Mouse (Mus musculus): ENCODE measurements around the gene Col8a2.
A peak's percentile ranks its signal among the peaks of the same experiment; 100 is the strongest.

The Col8a2 gene

DNA sequence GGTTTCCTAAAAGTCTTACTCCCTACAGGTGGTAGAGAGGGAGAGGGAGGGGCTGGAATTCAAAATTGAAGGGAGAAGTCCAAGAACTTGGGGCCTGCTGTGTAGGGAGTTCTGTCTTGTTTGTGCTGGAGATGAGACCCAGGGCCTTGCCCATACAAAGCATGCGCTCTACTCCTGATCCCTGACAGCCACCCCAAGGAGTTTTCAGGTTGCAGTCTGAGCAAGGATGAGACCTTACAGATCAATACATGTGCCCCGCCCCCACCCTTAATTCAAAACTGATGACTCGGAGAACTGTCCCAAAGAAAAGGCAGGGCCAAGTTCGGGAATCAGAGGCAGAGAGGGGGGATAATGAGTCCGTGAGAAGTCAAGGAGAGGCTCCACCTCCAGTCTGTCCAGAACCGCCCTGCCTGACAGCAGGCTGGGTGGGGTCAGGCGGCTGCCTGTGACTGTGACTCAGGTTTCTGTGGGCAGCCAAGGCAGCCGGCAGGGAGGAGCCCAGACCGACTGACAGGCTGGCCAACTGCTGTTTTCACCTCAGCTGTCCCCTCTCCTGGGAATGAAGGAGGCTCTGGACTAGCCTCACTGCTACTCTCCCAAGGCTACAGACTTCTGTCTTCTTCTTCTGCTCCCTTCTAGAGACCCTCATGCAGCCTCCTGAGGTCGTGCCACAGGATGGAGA lies 25.9 kb upstream of the Col8a2 start:
- no peak for DNase-seq (ENCODE audit: low read depth, low spot score)

DNA sequence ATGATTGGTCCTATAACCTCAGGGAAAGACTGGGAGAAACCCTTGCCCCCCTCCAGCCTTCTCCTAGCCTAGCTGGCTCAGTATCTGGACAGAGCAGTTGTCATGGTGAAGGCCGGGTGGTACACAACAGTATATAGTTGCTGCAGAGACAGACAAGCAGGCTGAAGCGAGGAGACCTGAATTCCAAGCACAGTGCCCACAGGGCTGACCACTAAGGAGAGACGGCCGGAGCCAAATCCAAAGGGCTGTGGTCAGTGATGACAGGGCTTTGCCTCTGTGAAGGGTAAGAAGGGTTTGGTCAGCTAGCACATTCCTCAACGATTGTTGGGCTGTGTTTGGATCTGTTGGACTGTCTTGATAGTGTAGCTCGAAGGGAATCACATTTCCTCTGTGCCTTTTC lies 25.3 kb upstream of the Col8a2 start:
- no peak for DNase-seq (ENCODE audit: low read depth, low spot score)

DNA sequence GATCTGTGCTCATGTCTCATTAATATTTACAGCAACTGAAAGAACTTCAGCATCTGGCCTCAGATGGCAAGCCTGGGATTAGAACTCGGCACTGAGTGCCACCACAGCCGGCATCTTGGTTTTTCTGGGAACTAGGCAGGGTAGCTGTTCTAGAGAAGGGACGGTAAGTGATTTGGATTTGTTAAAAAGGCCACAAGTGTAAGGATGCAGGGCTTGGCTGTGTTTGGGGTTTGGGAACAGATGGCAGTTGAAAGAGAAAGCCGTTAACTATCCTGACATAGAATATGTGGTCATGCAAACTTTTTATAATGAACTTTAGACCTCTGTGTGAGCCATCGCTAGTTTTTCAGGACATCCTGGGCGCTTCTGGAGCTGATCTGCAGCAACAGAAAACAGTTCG lies 24.9 kb upstream of the Col8a2 start:
- no peak for DNase-seq (ENCODE audit: low read depth, low spot score)

DNA sequence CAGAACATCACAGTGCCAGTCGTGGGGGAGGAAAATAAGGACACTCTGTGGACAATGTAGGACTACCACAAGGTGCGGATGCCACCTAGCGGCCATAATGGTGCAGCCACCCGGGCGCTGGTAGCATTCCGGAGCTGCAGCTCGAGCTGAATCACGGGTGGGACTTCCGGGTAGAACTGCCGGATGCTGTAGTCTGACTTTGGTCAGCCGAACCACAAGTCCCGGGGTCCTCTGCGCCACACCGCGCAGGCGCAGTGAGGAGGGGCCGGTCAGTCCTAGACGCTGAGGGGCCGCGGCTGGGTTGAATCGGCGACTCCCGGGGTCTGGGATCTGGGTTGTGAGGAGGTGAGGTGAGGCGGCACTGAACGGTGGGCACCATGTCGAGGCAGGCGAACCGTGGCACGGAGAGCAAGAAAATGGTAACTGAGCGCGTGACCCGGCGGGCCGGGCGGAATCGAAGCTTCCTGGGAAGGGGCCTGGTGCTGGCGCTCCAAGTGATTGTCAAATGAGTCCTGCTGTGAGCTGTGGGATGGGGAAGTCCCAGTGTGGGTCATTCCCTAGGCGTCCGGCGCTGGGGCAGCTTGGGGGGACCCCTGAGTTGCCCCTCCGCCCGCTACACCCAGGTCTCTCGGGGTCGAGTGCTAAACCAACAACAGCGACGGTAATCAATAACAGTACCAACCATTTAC lies 24.3 kb upstream of the Col8a2 start, which contains the start of gene Trappc3:
Trappc3 (plus strand) TSS at position 207 of the 689 bp plus-strand sequence.
- DNase-seq (ENCODE audit: low read depth, low spot score): peak; percentile 90

DNA sequence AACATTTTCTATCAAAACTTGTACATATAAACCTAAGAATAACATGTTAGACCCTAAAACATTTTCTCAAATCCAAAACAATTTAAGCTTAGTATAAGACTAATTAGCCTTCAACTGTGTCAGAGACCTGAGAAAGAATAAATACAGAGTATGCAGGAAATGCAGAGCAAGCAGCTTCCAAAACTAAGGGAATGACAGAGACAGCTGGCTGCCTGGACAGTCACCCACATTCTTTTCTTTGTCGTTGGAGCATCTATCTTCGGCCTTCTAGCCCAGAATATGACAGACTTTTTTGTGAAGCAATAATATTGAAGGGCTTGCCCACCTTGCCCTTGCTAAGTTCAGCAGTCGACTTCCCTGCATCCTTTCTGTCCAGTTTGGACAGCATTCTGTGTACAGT lies 17.3 kb upstream of the Col8a2 start:
- DNase-seq (ENCODE audit: low read depth, low spot score): no peak

DNA sequence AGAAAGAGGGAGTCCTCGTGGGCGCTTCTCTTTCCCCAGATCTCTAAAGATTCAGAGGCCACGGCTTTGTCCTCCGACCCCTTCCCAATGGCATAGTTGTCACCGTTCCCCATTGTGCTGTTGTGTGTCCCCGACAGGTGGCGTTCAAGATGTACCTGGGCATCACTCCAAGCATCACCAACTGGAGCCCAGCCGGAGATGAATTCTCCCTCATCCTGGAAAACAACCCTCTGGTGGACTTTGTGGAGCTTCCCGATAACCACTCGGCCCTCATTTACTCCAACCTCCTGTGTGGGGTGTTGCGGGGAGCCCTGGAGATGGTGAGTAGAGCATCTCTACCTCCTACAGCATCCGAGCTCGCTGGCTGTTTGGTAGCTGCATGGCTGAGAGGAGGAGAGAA lies 12.8 kb upstream of the Col8a2 start:
- DNase-seq (ENCODE audit: low read depth, low spot score): no peak

DNA sequence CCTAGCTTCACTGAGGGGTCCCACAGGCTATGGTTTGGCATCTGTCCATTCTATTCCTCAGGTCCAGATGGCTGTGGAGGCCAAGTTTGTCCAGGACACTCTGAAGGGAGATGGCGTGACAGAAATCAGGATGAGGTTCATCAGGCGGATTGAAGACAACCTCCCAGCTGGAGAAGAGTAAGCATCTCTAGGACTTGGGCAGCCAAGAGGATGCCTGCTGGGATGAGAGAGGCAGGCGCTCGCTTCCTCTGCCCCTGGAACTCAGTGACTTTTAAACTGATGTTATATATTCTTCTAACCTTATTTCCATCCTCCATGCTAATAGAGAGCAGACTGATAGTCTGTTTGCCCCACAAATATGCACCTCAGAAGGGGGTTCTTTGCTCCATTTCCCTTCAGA lies 11.5 kb upstream of the Col8a2 start:
- DNase-seq (ENCODE audit: low read depth, low spot score): no peak

DNA sequence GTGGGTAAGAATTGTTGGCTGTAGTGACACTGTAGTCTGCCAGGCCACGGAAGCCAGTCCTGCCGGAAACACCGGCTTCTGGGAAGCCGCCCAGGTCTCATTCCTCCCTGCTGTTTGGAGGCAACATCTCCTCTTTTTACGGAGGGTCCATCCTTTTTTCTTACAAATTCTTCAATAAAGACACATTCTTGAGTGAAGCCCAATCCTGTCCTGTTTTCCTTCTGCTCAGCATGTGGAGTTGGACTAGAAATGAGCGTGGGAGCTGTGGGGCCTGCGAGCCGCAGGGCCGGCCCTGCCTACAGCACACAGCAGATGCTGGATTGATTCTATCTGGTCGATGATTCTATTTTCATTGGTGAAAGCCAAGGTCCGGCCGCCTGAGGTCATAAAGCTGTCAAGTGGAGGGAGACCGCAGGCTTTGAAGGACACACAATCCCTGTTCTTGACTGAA lies 10.9 kb upstream of the Col8a2 start:
- no peak for DNase-seq (ENCODE audit: low read depth, low spot score)

DNA sequence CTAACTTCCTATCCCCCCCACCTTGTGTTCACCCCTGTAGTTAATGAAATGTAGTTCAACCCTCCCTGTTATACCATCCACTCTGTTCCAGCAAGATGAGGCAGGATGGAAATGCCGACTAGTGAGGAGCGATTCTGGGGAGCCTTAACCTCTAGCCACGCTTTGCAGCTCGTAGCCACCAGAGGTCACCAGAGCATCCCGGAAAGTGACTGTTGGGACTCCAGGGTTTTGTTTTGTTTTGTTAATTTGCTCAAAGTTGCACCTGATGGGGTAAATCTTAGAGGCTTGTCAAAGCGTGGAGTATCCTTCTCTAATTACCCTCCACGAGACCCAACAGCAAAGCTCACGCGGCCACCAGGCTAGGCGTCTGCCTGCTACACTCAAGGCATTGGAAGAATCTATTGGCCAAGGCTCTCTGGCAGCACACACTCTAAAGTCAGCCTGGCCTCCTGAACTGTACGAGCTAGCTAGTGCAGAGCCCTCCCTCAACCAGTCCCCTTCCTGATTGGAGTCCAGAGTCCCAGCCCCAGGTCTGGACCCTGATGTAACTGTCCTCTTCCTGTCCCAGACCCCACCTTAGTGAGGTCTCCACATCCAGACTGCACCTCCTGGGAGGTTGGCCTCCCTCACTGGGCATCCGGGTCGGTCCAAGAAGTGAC lies 8.6 kb upstream of the Col8a2 start:
- DNase-seq (ENCODE audit: low read depth, low spot score): no peak

DNA sequence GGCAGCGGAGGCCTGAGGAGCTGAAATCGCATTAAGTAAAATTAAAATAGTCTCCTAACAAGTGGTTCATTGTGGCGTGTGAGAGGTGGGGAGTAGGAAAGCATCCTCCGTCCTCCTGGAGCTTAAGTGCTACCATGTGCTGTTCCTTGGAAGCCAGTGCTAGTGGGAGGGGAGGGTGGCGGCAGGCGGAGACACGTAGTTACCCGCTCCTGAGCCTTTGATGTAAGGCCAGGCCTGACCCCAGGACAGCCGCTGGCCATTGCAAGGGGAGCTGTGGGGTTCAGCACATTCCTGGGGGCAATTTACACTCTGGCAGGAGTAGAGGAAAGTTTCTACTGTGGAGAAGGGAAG lies 8.1 kb upstream of the Col8a2 start:
- DNase-seq (ENCODE audit: low read depth, low spot score): no peak

DNA sequence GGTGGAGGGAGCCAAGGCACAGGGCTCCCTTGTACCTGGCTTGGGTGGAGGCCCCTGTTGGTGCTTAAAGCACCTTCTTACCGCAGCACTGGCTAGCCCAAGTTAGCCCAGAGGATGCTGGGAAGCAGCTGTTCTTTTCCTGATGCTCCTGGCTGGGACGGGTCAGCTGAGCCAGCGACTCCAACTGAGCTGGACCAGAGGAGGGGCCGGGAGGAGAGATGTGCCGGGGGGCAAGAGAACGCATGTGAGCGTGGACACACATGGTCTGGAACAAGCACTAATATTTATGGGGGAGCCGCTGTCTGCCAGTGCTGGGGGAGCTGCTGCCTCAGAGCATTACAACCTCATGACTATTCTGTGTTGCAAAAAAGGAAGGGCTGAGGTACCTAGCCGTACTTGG lies 7.6 kb upstream of the Col8a2 start:
- DNase-seq (ENCODE audit: low read depth, low spot score): no peak

DNA sequence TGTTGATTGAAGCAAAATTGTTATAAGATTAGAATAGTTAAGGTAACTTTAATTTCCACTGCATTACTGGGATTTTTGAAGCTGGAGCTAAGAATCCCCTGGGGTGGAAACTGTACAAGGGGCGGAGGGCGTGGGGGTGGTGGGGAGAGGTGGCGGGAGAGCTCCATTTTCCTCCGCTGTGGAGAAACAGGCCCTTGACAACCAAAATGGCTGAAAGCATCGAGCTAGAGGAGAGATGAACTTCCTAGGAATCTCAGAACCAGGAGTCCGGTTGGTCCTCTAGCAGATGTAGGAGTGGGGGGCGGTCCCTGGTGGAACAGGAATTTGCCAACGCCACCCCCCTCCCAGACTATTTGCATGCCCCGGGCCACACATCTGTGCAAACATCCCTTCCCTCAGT lies 4.9 kb upstream of the Col8a2 start:
- DNase-seq (ENCODE audit: low read depth, low spot score): no peak

DNA sequence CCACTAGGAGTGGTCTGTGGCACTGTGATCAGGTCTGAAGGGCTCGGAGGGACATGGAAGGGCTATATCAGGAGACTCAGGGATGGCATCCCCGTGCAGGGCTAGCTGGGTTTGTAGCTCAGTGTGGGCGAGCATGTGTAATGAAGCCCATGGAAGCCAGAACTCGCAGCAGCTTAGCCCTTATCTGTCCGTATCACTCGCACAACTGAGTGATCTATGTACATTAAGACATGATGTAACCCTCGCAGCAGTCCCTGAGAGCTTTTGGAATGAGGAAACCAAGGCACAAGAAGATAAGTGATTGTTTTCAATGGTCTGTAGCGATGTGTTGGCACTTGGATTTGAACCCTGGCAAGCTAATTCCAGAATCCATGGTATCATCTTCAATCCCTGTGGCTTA lies 3.0 kb upstream of the Col8a2 start:
- DNase-seq (ENCODE audit: low read depth, low spot score): no peak

DNA sequence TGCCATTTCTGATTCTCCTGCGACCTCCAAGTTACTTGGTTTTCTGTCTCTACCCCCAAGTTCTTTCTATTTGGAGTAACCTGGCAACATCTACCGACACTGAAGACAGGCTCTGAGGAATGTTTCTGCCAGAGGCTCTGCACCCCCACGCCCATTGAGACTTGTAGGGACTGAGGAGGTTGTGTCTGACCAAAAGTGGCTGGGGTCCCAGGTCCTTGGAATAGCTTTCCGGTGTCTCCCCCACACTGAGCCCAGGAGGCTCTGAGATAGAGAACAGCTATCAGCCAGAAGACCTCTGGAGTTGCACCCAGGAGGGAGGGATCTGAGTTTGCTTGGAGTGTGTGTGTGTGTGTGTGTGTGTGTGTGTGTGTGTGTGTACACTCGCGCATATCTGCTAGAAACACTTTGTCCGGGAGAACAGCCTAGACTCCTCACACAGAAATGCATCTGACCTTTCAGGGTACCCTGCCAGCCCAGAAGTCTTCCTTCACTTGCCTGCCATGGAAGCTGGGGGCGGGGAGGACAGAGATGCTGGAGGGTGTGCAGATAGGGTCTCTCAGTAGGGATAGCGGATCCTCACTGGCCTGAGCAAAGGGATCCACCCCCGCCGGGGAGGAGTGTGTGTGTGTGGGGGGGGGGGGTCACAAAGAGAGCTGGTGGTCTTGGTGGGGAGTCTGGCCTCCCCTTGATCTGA lies 856 bp downstream of the Col8a2 start:
- no peak for DNase-seq (ENCODE audit: low read depth, low spot score)

DNA sequence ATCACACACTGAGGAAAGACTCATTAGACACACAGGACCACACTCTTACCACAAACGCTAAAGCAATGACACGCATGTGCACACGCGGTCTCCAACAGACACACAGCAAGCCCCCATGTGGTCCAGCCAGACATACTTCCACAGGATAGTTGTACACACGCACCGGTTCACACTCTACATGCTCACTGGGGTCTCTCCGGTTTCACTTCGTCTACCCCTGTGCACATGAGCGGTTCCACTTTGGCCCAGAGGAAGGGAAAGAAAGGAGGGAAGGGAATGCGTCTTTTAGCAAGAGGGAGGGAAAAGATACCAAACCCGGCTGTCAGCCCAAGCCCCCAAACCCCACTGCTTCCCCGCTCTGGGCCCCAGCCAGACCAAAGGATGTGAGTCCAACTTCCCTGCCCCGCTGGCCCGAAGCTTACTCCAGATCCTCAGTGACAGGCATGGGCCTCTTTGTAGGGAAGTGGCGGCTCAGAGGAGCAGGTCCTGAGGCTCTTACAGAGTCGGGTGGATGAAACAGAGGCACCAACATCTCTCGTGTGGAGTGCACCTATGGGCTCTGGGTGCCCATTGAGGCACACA lies 1.6 kb downstream of the Col8a2 start:
- DNase-seq (ENCODE audit: low read depth, low spot score): no peak

DNA sequence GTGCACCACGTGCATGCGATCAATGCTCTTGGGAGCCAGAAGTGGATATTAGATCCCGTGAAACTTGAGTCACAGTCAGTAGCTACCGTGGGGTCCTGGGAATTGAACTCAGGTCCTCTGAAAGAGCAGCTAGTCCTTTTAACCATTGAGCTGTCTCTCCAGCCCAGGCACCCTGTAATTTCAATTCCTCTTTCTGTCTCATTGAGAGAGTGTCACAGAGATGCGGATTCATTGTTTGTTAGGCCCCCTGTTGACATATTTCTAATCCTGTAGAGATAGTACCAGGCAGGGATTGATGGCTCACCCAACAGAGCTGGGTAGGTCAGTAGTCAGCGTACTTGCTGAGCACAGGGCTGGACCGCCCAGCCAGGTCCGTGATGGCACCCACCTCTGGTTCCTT lies 3.7 kb downstream of the Col8a2 start:
- DNase-seq (ENCODE audit: low read depth, low spot score): no peak

DNA sequence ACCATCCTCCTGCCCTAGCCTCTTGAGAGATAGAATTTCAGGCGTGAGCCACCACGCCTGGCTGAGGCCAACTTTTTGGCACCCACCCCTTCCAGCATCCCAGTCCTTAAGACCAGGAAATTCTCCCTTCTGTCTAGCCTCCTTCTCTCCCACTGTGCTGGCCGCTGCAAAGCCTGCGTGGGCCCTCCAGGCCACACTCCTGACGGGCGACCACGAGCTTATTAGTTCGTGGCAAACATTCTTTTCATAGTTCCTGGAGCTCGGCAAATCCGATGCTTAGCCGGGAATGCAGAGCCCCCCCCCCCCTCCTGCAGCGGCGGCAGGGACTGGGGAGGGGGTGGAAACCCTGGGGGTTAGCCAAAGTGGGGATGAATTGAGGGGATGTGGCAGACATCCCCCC lies 4.6 kb downstream of the Col8a2 start:
- DNase-seq (ENCODE audit: low read depth, low spot score): no peak

DNA sequence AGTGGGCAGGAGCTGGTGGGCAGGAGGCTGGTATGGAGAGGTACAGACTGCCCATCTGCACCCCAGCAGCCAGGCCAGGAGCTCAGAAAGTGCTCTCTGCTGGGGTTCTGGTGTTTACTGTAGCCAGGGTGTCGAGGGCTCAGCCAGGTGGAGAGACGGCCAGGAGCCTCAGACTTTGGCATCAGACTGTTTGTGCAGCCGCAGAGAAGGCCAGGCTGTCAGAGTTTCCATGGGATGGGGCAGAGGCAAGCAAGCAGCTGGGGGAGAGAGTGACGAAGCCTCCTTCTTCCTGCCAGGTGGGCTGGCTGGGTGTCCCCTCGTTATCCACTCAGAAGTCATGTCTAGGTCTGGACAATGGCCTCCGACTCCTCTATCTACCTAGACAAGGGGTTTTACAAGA lies 8.6 kb downstream of the Col8a2 start:
- no peak for DNase-seq (ENCODE audit: low read depth, low spot score)

DNA sequence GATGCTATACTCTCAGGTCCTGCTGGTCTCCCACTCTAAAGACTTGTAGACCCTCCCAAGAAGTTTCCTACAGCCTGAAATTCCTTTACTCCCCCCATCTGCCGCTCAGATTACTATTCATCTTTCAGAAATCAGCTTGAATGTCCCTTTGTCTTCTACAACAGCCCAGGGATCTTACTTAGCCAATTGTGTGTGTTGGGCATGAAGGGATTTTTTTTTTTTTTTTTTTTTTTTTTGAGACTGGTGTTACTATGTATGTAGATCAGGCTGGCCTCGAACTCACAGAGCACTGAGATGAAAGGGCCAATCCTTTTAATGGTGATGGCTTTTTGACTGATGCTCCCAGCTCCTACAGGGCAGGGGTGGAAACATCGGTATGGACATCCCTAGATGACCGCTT lies 9.3 kb downstream of the Col8a2 start:
- DNase-seq (ENCODE audit: low read depth, low spot score): no peak

DNA sequence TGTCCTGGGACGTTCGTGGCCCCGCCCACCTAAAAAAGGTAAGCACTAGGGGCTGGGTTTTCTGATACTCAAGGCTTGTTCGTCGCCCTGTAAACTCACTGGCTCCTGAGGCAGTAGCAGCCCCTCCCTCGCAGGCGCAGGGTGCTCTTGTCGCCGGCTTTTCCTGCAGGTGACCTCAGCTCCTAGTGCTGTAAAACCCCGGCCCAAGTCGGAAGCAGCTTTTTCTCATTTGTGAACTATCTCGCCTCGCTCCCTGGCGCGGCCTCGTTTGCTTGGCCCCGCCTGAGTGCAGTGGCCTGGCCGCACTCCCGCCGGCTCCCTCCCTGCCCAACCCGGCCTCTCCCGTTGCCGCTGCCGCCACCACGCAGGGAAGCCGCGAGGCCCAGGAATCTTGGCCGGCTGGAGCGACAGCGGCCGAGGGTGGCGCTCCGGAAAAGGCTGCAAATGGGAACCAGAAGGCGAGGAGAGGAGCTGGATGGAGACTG lies 10.1 kb downstream of the Col8a2 start:
- DNase-seq (ENCODE audit: low read depth, low spot score): no peak

DNA sequence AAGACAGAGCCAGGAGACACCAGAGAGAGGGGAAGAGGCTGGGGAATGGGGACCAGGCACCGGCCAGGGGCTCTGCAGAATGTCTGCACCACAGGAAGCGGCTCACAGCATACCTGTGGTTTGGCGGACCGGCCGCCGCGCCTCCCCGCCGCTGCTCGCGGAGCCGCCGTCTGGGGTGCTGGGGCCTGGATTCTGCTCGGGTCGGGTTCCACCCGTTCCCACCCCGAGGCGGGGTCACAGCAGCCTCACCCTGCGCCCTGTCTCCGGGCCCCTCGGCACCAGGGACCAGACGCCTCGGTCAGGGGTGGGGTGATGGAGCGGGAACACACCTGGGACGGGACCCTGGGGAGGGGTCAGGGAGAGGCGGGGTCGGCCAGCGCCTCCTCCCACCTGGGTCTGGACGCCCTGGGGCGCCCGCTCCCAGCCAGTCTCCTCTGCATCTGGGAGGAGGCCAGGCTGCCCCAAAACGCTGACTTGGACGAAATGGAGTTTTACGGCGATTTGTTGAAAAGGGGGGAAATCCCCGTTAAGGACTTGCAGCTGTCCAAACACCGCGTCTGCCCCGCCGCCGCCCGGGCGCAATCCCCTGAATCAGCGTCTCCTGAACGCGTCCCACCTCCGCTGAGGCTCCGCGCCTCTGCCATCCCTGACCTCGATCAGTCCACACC lies 14.5 kb downstream of the Col8a2 start:
- no peak for DNase-seq (ENCODE audit: low read depth, low spot score)

Data from WW6 (cell line).